Mouse (Mus musculus) adrenal gland (tissue): Measurements from ENCODE around the gene Tfrc.
"Not testable (repeated sequence)": the region's sequence is repeated elsewhere in the genome, so short reads cannot be mapped to it uniquely, and the experiment has no call there.

Experiments
- intact Hi-C: fragments of 180-260 bp; cut with DNase I; formaldehyde crosslinking; loops from one replicate; pipeline ENCODE4 v1.15.1; 2025

The Tfrc gene

DNA sequence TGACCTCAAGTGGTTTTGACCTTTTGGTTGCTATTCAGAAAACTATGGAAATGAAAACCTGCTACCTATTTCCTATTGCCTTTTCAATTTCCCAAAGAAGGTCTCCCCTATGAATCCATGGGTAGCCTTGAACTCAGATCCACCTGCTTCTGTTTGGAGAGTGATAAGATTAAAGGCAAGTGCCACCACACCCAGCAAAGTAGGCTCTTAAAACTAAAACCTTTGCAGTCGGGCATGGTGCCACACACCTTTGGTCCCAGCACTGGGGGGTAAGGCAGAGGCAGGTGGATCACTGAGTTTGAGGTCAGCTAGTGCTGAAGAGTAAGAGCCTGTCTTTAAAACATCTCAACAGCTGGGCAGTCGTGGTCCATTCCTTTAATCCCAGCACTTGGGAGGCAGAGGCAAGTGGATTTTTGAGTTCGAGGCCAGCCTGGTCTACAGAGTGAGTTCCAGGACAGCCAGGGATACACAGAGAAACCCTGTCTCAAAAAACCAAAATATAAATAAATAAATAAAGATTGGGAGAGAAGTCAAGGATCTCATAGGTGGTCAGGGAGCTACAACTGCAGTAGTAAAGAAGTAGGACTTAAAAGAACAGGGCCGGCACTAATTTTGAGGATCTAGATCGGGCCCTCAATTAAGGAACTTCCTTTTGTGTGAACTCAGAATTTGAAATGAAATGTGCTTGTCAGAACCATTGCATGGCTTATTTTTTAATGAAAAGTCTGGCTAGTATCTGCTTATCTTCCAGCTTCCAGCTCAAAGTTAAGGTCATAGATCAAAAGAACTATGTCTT is 1.9 kb downstream of the Tfrc start:
- intact Hi-C loops, result loop anchor here (5.0 kb wide), 1 partner anchor 103 kb away; no protein-coding TSS in a partner anchor

DNA sequence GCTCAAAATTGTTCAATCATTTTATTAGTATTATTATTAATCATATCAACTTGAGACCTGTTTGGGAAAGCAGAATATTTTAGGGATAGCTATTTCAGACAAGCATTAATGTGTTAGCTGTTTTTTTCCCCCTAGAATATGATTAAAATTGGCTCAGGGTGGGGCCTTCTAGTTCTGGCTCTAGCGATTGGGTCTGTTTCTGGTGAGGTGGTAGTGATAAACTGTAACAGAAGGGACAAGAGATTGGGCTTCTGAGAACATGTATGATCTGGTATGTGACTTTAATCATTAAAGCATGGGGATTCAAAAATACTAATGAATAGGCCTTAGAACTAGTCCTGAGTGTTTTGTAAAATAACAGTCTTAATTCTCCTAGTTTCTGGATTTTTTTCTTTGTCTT is 3.3 kb downstream of the Tfrc start:
- intact Hi-C loops, result loop anchor here (5.0 kb wide), 1 partner anchor 105 kb away; no protein-coding TSS in a partner anchor

DNA sequence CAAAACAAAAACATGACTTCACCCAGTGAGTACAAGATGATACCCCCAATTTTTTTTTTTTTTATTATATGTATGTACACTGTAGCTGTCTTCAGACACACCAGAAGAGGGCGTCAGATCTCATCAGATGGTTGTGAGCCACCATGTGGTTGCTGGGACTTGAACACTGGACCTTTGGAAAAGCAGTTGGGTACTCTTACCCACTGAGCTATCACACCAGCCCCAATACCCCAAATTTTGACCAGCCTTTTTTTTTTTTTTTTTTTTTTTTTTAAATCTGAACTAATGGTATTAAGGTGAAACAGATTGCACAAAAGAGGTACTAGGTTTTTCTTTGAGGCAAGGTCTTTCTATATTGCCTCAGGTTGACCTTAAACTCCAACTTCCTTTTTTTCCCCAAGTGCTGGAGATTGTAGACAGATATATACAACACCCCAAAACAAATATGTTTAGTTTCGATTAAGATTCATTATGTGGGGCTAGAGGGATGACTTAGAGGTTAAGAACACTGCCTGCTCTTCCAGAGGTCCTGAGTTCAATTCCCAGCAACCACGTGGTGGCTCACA is 4.6 kb downstream of the Tfrc start:
- intact Hi-C loops, result loop anchor here (5.0 kb wide), 1 partner anchor 106 kb away; no protein-coding TSS in a partner anchor

DNA sequence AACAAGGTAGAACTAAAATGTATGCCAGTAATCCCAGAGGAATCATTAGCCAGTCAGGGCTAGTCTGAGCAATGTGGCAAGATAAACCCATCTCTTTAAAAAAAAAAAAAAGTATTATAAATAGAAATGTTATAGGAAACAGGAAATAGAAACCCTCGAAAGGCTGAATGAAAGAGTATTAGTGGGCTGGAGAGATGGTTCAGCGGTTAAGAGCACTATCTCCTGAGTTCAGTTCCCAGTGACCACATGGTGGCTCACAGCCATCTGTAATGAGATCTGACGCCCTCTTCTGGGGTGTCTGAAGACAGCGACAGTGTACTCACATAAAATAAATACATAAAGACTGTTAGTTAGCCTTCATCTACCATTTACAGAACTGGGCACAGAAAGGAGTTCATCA is 5.3 kb downstream of the Tfrc start:
- intact Hi-C loops, result loop anchor here (5.0 kb wide), 1 partner anchor 107 kb away; no protein-coding TSS in a partner anchor

DNA sequence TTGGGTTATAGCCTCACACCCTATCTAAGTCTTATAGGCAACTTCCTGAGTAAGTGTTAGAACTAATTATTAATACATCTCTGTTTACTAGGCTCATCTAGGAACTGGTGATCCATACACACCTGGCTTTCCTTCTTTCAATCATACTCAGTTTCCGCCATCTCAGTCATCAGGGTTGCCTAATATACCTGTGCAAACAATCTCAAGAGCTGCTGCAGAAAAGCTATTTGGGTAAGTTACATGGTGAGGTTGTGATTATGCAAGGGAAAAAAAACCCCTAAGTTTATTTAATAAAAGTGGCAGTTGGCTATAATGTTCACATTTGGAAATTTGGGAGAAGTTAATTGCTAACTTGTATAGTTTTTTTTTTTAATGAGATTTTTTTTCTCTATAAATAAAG is 10.2 kb downstream of the Tfrc start:
- intact Hi-C loops, result no loop called here

DNA sequence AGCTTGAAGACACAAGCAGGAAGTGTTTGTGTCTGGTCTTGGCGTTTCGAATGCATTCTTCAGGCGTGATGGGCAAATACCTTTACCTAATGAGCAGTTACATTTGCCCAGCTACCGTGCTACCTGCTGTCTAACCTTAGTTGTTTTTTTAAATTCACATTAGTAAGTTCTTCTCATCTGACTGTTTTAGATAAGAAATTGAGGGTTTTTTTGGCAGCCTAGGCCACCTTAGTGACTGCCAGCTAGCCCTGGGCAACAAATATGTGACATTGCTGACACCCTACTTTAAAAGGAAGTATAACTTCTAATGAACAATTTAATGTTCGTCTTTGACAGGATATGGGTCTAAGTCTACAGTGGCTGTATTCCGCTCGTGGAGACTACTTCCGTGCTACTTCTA is 19.4 kb downstream of the Tfrc start:
- intact Hi-C loops, result no loop called here

DNA sequence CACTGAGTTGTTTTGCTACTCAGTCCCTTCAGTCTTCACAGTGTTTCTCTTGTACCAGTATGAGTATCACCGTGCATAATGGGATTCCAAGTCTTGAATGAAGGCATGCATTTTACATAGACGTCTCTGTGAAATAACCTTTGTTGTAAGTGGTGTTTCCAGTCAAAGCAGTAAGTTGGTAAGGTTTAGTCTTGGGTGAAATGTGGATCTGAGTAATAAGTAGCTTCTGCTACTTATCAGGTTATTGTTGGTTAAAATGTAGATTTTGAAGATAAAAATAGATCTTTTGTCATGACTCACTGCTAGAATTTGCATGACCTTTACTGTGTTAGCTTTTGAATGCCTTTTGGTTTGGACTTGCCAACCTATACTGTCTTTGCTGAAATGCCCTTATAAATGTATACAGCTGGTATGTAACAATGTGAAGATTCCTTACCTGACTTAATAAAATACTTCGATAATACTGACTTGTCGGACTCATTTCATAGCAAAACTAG is 23.7 kb downstream of the Tfrc start:
- intact Hi-C loops, result loop anchor here (10.0 kb wide), 1 partner anchor 258 kb away; no protein-coding TSS in a partner anchor

DNA sequence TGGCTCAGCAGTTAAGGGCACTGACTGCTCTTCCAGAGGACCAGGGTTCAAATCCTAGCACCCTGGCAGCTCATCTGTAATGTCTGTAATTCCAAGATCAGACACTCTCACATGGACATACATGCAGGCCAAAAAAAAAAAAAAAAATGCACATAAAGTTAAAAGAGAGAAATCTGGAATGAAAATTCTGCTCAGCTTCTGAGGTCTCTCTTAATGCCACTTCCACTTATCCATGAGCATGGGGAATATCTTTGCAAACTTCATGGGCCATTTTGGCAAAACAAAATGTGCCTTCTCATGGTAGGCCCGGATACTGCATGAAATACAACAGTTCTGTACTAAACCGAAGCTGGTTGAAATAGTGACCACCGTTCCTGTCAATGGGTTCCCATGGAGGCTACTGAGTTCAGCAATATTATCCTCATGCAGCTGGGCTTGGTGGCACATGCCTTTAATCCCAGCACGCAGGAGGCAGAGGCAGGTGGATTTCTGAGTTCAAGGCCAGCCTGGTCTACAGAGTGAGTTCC is 24.8 kb downstream of the Tfrc start:
- intact Hi-C loops, result loop anchor here (10.0 kb wide), 1 partner anchor 259 kb away; no protein-coding TSS in a partner anchor

DNA sequence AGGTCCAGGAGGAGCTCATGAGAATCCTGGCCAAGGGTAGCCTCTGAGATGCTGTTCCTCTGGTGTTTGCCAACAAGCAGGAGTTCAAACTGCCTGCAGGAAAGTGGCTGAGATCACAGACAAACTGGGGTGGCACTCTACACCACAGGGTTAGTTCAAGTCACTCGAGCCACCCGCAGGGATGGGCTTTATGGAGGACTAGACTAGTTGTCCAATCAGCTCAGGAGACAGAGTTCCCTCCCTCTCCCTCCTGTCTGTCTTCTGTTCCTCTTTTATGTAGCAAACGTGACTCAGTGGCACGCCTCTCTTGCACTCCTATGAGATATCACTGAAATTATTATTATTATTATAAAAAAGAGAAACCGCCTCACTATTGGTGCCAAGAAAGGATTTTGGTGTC is 25.5 kb downstream of the Tfrc start:
- intact Hi-C loops, result loop anchor here (10.0 kb wide), 1 partner anchor 259 kb away; no protein-coding TSS in a partner anchor

DNA sequence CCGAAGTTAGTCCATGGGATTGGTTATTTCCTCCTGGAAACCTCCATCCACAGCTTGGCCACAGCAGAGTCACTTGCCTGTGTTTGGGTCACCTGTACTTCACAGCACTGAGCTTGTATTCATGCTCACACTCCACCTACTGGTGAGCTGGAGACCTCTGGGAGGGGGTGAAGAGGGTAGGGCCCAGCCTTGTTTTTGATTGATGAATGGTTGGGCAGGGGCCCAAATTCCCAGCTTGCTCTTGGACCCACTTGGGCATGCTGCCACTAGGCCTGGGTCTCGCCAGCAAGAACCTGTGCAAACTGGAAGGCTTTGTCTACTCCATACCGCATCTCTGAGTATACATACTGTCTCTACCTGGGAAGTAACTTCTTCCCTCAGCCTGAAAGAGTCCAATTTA is 26.6 kb downstream of the Tfrc start:
- intact Hi-C loops, result loop anchor here (10.0 kb wide), 1 partner anchor 261 kb away; no protein-coding TSS in a partner anchor

DNA sequence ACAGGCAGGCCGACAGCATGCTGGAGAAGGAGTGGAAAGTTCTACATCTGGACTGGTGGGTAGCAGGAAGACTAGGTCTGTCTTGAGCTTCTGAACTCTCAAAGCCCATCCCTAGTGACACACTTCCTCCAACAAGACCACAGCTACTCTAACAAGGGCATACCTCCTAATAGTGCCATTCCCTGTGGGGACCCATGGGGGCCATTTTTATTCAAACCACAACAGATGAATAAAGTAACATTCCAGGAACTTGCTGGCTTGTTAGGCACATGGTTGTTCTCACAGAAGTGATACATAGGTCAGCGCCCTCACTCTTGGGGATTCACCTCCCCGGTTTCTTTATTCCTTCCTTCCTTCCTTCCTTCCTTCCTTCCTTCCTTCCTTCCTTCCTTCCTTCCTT is 27.6 kb downstream of the Tfrc start:
- intact Hi-C loops, result loop anchor here (10.0 kb wide), 1 partner anchor 262 kb away; no protein-coding TSS in a partner anchor

DNA sequence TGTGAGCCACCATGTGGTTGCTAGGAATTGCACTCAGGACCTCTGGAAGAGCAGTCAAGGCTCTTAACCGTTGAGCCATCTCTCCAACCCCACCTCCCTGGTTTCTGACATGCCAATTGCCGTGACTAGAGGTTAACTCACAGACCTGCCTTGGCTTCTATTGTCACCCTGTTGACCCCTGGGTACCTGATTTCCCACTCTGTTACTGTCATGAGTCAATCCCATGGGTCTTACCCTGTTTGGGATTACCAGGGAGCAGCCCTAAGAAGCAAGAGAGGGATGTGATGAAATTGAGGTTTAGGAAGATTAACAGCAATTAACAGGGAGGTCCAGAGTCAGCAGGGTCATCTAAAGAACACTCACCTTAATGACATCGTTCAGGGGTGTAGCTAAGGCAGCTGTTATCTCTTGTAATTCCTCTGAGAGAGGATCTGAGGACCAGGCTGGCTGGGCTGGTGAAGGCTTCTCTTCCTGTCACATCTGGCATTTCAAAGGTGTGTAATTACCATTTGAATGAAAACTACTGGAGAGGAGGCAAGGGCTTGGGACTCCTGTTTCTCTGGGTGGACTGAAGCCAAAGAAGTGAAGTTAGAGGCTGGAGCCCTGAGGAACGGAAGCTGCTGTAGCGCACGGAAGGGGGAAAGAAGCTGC is 28.3 kb downstream of the Tfrc start:
- intact Hi-C loops, result loop anchor here (10.0 kb wide), 1 partner anchor 262 kb away; no protein-coding TSS in a partner anchor

DNA sequence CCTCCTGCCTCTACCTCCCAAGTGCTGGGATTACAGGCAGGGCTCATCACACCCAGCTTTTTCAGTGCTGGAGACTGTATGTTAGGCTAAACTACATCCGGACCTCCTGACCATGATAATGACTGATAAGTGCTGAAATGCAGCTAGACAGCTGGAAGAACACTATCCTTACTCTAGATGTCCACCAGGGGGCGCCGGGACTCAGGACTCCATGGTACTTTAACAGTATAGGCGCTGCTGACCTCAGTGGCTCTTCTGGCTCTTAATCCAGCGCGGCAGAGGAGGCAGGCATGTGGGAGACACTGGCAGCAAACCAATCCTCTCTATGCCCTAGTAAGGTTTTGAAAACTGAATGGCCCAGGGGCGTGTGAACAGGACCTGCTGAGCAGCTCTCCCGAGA is 29.8 kb downstream of the Tfrc start:
- intact Hi-C loops, result loop anchor here (1.0 to 10.0 kb wide), 3 partner anchors 50 to 264 kb away; no protein-coding TSS in a partner anchor

DNA sequence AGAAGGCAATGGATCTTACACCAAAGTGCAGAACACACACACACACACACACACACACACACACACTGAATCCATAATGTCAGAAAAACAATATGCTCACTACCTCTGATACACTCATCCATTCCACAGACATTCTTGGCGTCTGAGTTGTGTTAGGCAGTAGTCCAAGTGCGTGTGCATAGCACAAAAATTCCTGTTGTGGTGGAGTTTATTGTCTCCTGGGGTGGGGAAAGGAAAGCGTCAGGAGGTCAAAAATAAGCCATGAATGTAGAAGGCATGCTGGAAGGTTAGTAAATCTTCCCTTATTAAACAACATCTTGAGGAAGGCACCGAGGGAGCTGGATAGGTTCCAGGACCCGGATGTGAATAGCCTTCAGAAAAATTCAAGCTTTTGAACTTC is 31.4 kb downstream of the Tfrc start:
- intact Hi-C loops, result no loop called here

DNA sequence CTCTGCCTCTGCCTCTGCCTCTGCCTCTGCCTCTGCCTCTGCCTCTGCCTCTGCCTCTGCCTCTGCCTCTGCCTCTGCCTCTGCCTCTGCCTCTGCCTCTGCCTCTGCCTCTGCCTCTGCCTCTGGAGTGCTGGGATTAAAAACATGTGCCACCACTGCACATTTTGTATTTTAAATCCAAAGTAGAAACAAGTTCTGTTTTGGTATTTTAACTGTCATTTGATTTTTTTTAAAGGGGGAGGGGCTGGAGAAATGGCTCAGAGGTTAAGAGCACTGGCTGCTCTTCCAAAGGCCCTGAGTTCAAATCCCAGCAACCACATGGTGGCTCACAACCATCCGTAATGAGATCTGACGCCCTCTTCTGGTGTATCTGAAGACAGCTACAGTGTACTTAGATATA is 32.0 kb downstream of the Tfrc start:
- intact Hi-C loops, result not testable (repeated sequence)

DNA sequence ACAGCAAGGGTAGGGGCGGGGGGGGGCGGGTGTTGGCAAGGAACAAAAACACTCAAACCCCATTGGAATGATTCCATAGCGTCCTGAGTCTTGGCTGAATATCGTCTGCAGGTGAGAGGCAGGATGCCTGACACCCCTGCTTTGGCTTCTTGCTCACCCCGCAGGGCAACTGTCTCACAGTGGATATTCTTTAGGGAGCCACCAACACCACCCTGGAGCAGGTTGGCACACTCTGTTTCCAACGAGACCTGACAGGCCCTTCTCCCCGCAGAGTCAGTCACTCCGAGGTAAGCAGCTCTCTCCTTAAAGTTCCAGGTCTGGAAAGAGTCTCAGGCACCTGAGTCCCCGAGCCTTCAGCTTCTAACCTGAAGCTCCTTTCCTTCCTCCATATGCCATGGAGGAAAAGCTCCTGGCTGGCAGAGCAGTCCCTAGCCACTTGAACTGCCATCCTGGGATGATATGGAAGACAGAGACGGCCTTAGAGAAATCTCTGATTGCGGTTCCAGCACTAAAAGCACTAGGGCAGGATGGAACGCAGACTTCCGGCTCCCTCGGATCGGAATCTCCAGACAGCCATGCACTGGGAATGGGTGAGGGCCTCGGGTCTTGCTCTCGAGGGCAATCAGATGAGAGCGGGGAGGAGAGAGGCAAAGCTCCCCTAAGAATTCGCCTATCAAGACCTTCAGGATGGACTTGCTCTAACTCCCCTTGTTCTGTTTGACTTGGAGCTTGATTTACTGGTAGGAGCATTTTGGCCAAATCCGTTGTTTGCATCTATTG is 32.9 kb downstream of the Tfrc start:
- intact Hi-C loops, result no loop called here

DNA sequence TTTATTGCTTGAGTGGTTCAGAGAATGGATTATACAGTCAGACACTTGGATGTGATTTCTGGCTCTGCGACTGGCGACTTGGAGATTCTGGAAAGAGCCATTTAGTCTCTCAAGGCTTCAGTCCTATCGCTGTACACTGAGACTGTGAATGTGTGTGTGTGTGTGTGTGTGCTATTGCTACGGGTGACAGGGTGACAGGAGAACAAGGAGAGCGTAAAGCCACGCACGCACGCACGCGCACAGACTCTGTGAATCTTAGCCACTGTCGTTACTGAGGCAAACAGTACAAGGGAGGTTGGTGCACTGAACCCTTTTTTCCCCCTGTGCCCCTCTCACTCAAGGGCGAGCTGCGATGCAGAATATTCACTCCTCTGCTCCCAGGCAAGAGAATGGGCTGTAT is 33.6 kb downstream of the Tfrc start:
- intact Hi-C loops, result no loop called here

DNA sequence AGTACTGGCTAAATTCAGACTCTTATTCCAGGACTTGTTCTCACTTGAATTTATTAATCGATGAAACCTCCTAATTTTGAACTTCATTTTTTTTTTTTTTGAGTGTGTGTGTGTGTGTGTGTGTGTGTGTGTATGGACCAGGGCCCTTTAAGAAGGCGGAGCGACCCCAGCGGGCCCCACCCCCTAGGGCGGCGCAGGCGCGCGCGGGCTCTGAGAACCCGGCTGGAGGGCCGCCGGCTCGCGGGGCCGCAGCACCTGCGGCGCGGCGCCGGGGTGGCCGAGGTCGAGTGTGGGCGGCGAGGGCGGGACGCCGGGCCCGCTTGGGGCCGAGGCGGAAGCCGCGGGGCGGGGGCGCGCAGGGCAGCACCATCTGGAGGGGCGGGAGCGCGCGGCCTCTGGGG is 34.9 kb downstream of the Tfrc start, which contains the start of gene Tnk2:
Gene Tnk2, plus strand, starts transcription at position 214 of the 401 bp plus-strand sequence.
- intact Hi-C loops, result no loop called here

DNA sequence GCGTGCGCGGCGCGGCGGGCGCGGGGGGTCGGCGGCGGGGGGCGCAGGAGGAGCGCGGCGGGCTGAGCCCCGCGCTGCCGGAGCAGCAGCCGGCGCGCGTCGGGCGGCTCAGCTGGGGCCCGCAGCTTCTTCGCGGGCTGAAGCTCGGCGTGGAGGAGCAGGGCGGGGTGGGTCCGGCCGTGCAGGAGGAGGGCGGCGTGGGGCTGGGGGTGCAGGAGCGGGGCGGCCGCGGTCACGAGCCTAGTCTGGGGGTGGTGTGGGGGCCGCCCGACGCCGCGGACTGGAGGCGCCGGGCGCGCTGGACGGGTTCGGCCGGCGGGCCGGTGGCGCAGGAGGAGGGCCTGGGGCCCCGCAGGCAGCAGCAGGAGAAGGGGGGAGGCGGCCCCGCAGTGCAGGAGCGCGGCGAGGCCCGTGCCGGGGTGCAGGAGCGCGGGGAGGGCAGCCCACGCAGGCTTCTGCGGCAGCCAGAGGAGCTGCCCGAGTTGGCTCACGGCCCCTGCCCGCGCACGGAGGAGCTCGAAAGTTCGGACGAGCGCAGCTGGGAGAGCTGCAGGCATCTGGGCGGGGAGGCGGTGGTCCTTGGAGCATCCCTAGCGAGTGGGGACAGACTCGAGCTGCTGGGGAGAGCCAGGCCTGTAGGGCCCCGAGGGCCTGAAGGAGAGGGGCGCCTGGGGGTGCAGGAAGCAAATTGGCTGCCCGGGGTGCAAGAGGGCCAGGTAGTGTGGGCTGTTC is 35.5 kb downstream of the Tfrc start:
- intact Hi-C loops, result no loop called here

DNA sequence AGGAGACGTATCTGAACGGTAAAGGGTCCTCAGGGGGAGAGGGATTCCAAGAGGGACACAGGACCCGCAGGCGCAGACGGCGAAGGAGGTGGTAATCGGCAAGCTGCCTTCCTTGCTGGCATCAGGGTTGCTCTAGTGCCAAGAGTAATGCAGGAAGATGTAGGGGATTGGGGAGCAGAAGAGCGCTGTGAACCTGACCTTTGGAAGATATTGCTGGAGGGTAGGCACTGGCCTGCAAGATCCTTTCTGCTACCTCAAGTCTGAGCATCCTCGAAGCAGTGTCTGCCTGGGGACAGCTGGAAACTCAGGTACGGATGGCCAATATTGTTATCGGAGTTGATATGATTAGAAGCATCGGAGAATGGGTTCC is 36.1 kb downstream of the Tfrc start:
- intact Hi-C loops, result no loop called here
